Comparison of ENCODE assay signal across 1 mouse cellular context in the genomic region with DNA sequence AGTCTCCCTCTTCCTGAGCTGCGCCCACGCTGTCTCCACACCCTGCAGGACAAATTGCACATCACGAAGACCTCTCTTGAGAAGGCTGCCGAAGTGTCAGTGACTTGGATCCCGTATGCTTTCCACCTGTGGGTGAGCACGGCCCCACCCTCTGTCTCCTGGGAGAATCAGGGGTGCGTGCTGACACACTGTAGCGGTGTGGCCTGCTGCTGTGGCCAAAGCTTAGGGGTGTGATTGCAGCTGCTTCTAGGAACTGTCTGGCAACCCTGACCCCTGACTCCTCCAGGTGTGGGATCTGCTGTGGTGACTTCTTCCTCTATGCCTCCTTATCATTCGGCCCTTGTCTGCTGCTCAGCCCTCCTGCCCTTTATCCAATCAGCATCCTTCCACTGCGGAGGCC.
TF ChIP-seq lines count a peak whose summit lies in the region.

No protein-coding gene starts in this region.

TF ChIP-seq in CH12.LX, 34 proteins besides CTCF, POLR2A, EP300 and RAD21 (continued from another document):
- TF ChIP-seq ZMIZ1 (IDR thresholded peaks at IDR 0.05; ENCODE audit: low read depth, low read length), result no peak
- no peak for TF ChIP-seq RCOR1 (conservative IDR thresholded peaks at IDR 0.05; ENCODE audit: low read depth, low read length)
- no peak for TF ChIP-seq POLR2AphosphoS2 (IDR thresholded peaks at IDR 0.05; ENCODE audit: low read depth, low read length)
TF ChIP-seq in CH12.LX: peak in this region for 3.
